Mouse (Mus musculus) layer of hippocampus, postnatal 10 days (tissue): ENCODE measurements at regions not wholly inside any gene's neighbourhood (a gene's known extent, or its start where the extent isn't known, plus 50 kb on each side); places are given as distances from the start of the nearest gene placed in this dataset.

Source experiments
- DNase-seq, 2 experiments: peaks; one replicate each; pipeline ENCODE4 v3.0.0; 2021; ENCODE audit warnings: low spot score in 2 of 2

DNA sequence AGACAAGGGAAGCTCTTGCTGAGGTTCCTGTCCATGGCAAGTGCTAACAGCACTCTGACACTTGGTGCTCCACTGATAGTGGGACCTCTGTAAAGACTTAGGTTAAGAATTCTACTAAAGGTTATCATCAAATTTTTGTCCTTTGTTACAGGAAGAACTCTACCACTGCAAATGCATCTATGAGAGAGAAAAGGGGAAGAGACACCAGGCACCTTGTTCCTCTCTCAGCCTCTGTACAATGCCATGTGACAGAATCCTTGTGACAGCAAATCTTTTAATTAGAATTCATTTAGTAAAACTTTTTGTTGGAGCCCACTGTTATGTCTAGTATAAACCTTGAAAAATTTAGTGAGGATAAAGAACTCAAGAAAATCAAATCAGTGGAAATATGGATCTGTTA, 247.5 kb upstream of the Marcks start:
- no peak for DNase-seq

GRCm38 (mm10) chr10:37380024-37380423, 241.3 kb upstream of the Marcks start:
- DNase-seq, result no peak

- no peak for DNase-seq
These were observed 239.4 kb upstream of the Marcks start for GRCm38 (mm10) chr10:37378002-37378702.

- DNase-seq, result no peak
These were observed 238.7 kb upstream of the Marcks start for GRCm38 (mm10) chr10:37377258-37378001.

DNA sequence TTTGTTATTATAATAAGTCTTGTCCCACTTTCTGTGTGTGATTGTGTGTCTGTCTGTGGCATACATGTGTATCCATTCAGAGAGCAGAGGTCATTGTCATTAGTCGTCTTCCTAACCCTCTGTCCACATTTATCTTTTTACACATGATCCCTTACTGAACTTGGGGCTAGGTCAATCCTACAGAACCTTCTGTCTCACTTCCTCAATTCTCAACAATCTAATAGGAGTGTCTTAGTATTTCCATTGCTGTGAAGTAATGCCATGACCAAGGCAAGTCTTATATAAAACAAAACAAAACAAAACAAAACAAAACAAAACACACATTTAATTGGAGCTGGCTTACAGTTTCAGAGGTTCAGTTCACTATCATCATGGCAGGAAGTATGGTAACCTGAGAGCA, 237.5 kb upstream of the Marcks start:
- DNase-seq, result no peak

GRCm38 (mm10) chr10:37375648-37376047, 236.9 kb upstream of the Marcks start:
- no peak for DNase-seq

- no peak for DNase-seq
These were observed 230.4 kb upstream of the Marcks start for GRCm38 (mm10) chr10:37368997-37369679.

- no peak for DNase-seq
These were observed 229.1 kb upstream of the Marcks start for GRCm38 (mm10) chr10:37367796-37368195.

GRCm38 (mm10) chr10:37364506-37364905, 225.8 kb upstream of the Marcks start:
- no peak for DNase-seq

DNA sequence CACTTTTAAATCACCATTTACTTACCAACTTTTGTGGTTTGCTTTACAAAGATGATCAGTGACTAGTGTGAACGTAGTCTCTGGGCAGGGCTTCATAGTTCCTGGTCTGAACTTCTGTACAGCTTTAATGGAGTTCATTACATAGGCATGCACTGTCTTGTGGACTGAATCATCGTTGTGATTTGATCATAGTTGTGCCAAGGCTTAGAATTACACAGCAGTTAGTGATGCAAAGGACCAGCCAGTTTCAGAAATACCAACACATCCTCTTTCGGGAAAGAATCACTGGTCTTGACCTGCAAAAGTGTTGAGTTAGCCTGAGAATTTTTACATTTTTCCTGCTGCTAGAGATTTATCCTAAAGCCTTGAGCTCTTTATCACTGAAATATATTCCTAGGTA, 222.3 kb upstream of the Marcks start:
- no peak for DNase-seq

DNA sequence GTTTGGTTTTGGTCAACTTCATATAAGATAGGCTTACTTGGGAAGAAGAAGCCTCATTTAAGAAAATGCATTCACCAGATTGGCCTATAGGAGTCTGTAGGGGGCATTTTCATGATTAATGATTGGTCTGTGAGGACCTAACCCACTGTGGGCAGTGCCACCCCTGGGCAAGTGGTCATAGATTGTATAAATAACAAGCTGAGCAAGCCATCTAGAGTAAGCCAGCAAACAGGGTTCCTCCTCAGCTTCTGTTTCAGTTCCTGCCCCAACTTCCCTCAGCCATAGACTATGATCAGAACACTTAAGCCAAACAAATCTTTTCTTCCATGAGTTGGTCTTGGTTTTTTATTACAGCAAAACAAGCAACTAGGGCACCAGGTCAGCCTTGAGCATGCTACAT, 220.2 kb upstream of the Marcks start:
- DNase-seq, result no peak

- no peak for DNase-seq
These were observed 219.6 kb upstream of the Marcks start for GRCm38 (mm10) chr10:37358334-37358733.

DNA sequence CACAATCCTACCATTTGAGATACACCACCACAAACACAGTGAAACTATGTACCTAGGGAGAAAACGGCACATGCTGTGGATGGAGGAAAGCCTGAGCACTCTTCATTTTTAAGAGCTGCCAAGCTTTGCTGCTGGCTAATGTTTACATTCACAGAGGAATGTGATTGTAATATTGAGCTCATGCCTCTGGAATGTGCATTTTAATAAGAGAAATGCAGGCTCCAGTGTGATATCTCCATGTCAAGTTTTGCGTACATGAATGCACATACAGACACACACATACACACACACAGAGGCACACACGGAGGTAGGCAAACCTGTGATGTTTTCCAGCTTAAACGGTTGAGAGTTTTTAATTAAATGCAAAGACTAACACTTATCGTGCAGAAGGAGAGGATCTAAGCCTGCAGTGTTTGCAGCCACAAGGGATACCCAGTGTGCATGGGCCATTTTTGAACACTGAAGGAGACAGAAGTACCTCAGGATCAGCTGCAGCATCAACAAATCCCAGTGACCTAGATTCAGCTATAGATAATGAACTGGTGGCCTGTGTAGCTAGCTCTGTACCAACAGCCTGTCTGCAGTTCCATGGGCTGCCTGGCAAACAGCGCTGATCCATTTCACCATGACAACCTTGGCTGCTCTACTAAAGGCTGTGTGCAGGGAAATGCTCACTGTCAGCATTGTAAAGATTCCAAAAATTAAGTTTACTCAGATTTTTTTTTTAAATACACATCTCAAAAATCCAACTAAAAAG, 218.8 kb upstream of the Marcks start:
- DNase-seq, result peak; percentile 50 to 57

GRCm38 (mm10) chr10:37349261-37349660, 210.5 kb upstream of the Marcks start:
- DNase-seq, result no peak

DNA sequence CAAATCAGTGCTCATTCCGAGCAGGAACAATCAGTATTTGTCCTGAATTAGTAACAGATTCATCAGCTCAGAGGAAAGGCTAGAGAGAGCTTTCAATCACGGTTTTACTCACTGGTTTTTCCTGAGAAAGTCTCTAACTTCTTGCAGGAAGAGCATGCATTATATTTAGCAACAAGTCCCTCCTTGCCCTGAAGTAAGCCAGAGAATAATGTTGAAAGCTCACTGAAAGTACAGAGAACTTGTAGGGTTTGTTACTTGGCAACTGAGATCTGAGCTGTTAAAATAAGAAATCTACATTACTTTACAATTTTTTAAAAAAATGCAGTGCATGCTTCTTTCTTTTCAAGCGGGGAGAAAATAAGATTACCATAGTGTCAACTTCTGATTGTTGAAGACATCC, 209.7 kb upstream of the Marcks start:
- DNase-seq, result no peak

DNA sequence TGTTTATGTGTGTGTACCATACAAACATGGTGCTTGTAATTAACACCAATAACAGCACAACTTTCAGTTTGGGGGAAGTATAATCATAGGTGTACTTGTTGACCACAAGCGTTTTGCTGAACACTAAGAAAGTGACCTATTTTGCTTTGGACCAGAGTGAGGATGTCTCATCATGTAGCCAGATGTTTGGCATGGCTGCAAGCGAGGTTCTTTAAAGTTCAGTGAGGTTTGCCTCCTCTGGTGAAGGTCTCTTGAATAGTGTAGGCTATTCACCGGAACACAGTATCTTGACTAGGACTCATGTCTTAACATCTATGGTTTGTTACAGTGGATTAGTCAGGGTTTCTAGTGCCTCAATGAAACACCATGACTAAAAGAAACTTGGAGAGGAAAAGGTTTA, 208.9 kb upstream of the Marcks start:
- no peak for DNase-seq

GRCm38 (mm10) chr10:37342675-37343074, 204.0 kb upstream of the Marcks start:
- DNase-seq, result peak in 1 of 2 experiments; percentile 20

- no peak for DNase-seq
These were observed 200.9 kb upstream of the Marcks start for GRCm38 (mm10) chr10:37339658-37340057.

- DNase-seq, result no peak
These were observed 199.6 kb upstream of the Marcks start for GRCm38 (mm10) chr10:37338073-37338912.

GRCm38 (mm10) chr10:37337172-37337620, 198.5 kb upstream of the Marcks start:
- no peak for DNase-seq

- no peak for DNase-seq
These were observed 196.4 kb upstream of the Marcks start for GRCm38 (mm10) chr10:37335148-37335547.
